In the genomic region with DNA sequence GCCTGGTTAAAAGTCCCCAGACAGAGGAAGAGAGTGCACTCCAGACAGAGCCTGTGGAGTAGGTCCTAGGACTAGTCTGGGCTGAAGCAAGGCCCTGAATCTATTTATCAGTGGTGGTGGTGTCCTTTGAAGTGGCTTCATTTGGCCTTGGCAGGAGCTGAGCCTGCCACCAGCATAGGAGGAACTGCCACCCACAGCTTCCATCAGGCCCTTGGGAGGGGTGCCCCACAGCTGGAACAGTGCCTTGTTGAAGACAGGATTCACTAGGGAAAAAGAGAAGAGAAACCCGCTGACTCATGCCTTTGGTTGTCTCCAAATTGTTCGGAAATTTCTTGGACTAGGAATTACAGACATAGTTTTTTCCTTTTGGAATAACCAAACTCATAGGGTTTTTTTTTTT, we compare ENCODE assay signal across 10 mouse cellular contexts.
DNase-seq lines count a peak whose midpoint lies in the region; ATAC-seq lines count a peak whose summit lies in the region.
"Had no signal": no experiment of that assay in that cellular context is flagged by ENCODE, and none has a peak within 500 bp of the region (broad histone marks: within the 10 kb centered on the region; RNA-seq: fewer than 3 reads in every experiment).

No protein-coding gene starts in this region.

- no peak overlapping the region for H3K9ac ChIP-seq in hindbrain, embryonic 11.5 days (ENCODE audit: low read depth, low read length)
- H3K9ac ChIP-seq in hindbrain, embryonic 12.5 days: no peak overlapping the region

- no peaks in the 10 kb centered on the region for H3K4me1 ChIP-seq in hindbrain, embryonic 11.5 days (replicated peaks; ENCODE audit: control insufficient read depth, insufficient read depth, low read length)
- no peaks in the 10 kb centered on the region for H3K4me1 ChIP-seq in hindbrain, embryonic 12.5 days

- no peaks in the 10 kb centered on the region for H3K27me3 ChIP-seq in hindbrain, embryonic 11.5 days (ENCODE audit: control insufficient read depth, insufficient read depth, low read length)
- no peaks in the 10 kb centered on the region for H3K27me3 ChIP-seq in hindbrain, embryonic 12.5 days

- peak; percentile 3 for DNase-seq in CD4-positive, CD25-positive, alpha-beta regulatory T cell, adult 2 months (ENCODE audit: low read depth, low spot score)
- peak; percentile 13 for DNase-seq in urinary bladder, postnatal 14 days (ENCODE audit: low spot score)
- no peak for DNase-seq in urinary bladder, postnatal 10 days (ENCODE audit: low spot score)
- DNase-seq in heart, adult 9 months (ENCODE audit: low spot score in 2 of 2): peak; percentile 35 to 42
- DNase-seq in hindbrain, embryonic 11.5 days (ENCODE audit: low spot score): no peak
- DNase-seq in embryo, embryonic 10.5 days (ENCODE audit: low spot score): no peak
- DNase-seq: cerebellum, postnatal 25 days; thymus, postnatal 25 days had no signal

- WGBS in hindbrain, embryonic 11.5 days: 92% methylated on average over 2 of the region's 2 CpGs
- 90% methylated on average over 2 of the region's 2 CpGs for WGBS in hindbrain, embryonic 12.5 days

- ATAC-seq in CD4-positive, CD25-positive, alpha-beta regulatory T cell, adult 4 months: no peak
- no peak for ATAC-seq in hindbrain, embryonic 11.5 days (ENCODE audit: low FRiP score)
- ATAC-seq in hindbrain, embryonic 12.5 days (ENCODE audit: low FRiP score): no peak

- H3K27ac ChIP-seq in hindbrain, embryonic 11.5 days (ENCODE audit: low read depth, low read length): no peak overlapping the region
- H3K27ac ChIP-seq in hindbrain, embryonic 12.5 days: no peak overlapping the region

- H3K4me2 ChIP-seq in hindbrain, embryonic 11.5 days (replicated peaks; ENCODE audit: low read depth, low read length): no peak overlapping the region
- no peak overlapping the region for H3K4me2 ChIP-seq in hindbrain, embryonic 12.5 days (replicated peaks)

- H3K4me3 ChIP-seq in hindbrain, embryonic 11.5 days (ENCODE audit: low read depth, low read length): no peak overlapping the region
- H3K4me3 ChIP-seq in hindbrain, embryonic 12.5 days: no peak overlapping the region

- no peaks in the 10 kb centered on the region for H3K36me3 ChIP-seq in hindbrain, embryonic 11.5 days (ENCODE audit: control insufficient read depth, insufficient read depth, low read length)
- no peaks in the 10 kb centered on the region for H3K36me3 ChIP-seq in hindbrain, embryonic 12.5 days

- no peaks in the 10 kb centered on the region for H3K9me3 ChIP-seq in hindbrain, embryonic 11.5 days (ENCODE audit: control insufficient read depth, low read length)
- H3K9me3 ChIP-seq in hindbrain, embryonic 12.5 days (replicated peaks): no peaks in the 10 kb centered on the region

Comparison
In these comparisons a context has a peak if more than half of its experiments do, and no peak if none do; other contexts are left out.
1. DNase-seq: peak in CD4-positive, CD25-positive, alpha-beta regulatory T cell, adult 2 months (single experiment), urinary bladder, postnatal 14 days (single experiment) and heart, adult 9 months (2 of 2); none in urinary bladder, postnatal 10 days (single experiment), hindbrain, embryonic 11.5 days (single experiment) and embryo, embryonic 10.5 days (single experiment).